Mouse (Mus musculus) liver, postnatal 0 days (tissue): ENCODE results near the gene Phldb1. TPM values are rescaled to one million over a fixed set of nuclear protein-coding genes. Genes with fewer than 3 reads are reported as not detected.

Experiments used
- ATAC-seq: fragments of 200-750 bp; cut with Nextera tagmentation; 2 replicates; pipeline ENCODE4 v1.8.0; 2017; ENCODE audit warnings: mild to moderate bottlenecking, moderate library complexity
- DNase-seq: peaks from one replicate; pipeline ENCODE4 v3.0.0-alpha.2; 2016
- H3K27ac ChIP-seq: fragments of 300-500 bp; sonication (generic); 2 replicates; pipeline ENCODE4 v1.5.1; 2014; ENCODE audit warnings: antibody characterized with exemption, moderate library complexity, mild to moderate bottlenecking, low read depth
- H3K27me3 ChIP-seq: fragments of 300-500 bp; sonication (generic); 2 replicates; pipeline ENCODE4 v1.6.1; 2014; ENCODE audit warnings: low read length, control low read depth, mixed read lengths; ENCODE audit not compliant: insufficient read depth
- H3K36me3 ChIP-seq: fragments of 300-500 bp; sonication (generic); replicated peaks from 2 replicates; pipeline ENCODE4 v1.6.1; 2014; ENCODE audit warnings: mild to moderate bottlenecking, control low read depth, low read length, moderate library complexity, mixed read lengths; ENCODE audit not compliant: insufficient read depth
- H3K4me1 ChIP-seq: fragments of 300-500 bp; sonication (generic); 2 replicates; pipeline ENCODE4 v1.6.1; 2014; ENCODE audit warnings: antibody characterized with exemption, mild to moderate bottlenecking, control low read depth; ENCODE audit not compliant: insufficient read depth
- H3K4me2 ChIP-seq: fragments of 300-500 bp; sonication (generic); 2 replicates; pipeline ENCODE4 v1.6.1; 2014; ENCODE audit warnings: low read depth, mild to moderate bottlenecking, low read length, moderate library complexity, mixed read lengths
- H3K4me3 ChIP-seq: fragments of 300-500 bp; sonication (generic); 2 replicates; pipeline ENCODE4 v1.5.1; 2014; ENCODE audit warnings: low read depth, low read length
- H3K9ac ChIP-seq: fragments of 300-500 bp; sonication (generic); replicated peaks from 2 replicates; pipeline ENCODE4 v1.6.1; 2014; ENCODE audit warnings: mild to moderate bottlenecking, moderate library complexity
- H3K9me3 ChIP-seq: fragments of 300-500 bp; sonication (generic); 2 replicates; pipeline ENCODE4 v1.6.1; 2016; ENCODE audit warnings: mild to moderate bottlenecking, control low read depth, low read length, mixed read lengths
- CTCF ChIP-seq: sonication (generic); IDR thresholded peaks from 2 replicates; pipeline ENCODE4 v1.5.1; 2016; ENCODE audit warnings: antibody characterized with exemption, low read depth
- EP300 ChIP-seq: IDR thresholded peaks from 2 replicates; pipeline ENCODE4 v1.6.1; 2016; ENCODE audit warnings: antibody characterized with exemption, low read depth, mild to moderate bottlenecking
- WGBS: fragments of 180-500 bp; shearing (Covaris S2); extraction: QIAGEN DNeasy Blood & Tissue Kit; methylation state at CpG from one replicate; pipeline ENCODE4 v1.1.7; 2014; ENCODE audit not compliant: insufficient replicate concordance; 5-methylcytosine and 5-hydroxymethylcytosine counted together
- polyA plus RNA-seq: library from polyadenylated mRNA; unstranded; fragments of >200 nt; fragmentation: Nextera tagmentation; extraction: Ambion mirVana; gene quantifications from 2 replicates; pipeline ENCODE4 v1.2.1, GENCODE M21; 2015

The Phldb1 gene
- polyA plus RNA-seq, 1 experiment from 2014 or later, result 2.2 TPM

DNA sequence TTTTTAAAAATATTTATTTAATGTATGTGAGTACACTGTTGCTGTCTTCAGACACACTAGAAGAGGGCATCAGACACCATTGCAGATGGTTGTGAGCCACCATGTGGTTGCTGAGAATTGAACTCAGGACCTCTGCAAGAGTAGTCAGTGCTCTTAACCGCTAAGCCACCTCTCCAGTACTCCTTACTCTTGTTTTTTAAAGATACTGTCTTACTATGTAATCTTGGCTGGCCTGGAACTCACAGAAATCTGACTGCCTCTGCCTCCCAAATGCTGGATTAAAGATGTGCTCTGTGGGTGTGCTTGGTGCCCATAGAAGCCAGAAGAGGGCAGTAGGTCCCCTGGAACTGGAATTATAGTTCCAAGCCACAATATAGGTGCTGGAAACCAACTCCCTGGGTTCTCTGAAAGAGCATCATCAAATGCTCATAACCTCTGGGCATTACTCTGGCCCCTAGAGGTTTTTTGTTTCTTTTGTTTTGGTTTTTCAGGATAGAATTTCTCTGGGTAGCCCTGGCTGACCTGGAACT, 5.7 kb upstream of the Phldb1 start:
- ATAC-seq, result no peak
- H3K4me3 ChIP-seq, result no peak overlapping the region
- WGBS, result 68% methylated on average over 1 of the region's 1 CpGs
- H3K36me3 ChIP-seq, result peaks cover 19% of the 10 kb centered on the region
- DNase-seq, result no peak
- TF ChIP-seq EP300 (no peak), CTCF (peak; percentile 42)
- no peak overlapping the region for H3K9ac ChIP-seq
- H3K4me1 ChIP-seq, result no peaks in the 10 kb centered on the region
- H3K4me2 ChIP-seq, result no peak overlapping the region
- no peaks in the 10 kb centered on the region for H3K27me3 ChIP-seq
- no peak overlapping the region for H3K27ac ChIP-seq
- no peaks in the 10 kb centered on the region for H3K9me3 ChIP-seq

DNA sequence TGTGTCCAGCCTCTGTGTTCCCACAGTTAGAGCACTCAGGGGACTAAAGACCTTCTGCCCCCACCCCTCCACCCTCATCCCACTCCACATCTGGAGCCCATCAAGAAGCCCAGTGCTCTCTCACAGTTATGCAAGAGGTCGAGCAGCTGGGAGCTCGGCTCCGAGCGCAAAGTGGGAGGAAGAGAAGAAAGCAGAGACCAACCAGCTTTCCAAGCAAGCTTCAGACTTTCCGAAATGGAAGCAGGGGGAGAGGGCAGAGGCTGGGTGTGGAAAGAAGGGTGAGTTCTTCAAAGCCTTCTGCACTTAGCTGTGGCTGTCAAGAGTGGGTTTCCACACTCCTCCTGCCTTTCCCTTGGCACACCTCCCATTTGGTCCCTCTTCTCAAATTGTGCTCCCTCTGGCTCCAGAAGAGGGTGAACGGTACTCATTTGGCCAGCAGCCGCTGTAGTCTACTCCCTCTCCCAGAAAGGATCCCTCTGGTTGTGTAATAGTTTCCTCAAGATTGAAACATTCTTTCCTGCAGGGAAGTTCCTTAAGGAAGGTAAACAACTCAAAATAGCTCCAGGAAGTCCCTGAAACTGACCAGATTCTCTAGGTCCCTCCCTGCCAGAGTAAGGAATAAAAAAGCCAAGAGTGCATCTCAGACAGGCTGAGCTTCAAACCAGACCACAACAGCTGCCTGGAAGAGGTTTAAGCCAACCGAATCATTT, 2.4 kb upstream of the Phldb1 start:
- H3K36me3 ChIP-seq, result no peaks in the 10 kb centered on the region
- no peak overlapping the region for H3K4me2 ChIP-seq
- H3K9me3 ChIP-seq, result no peaks in the 10 kb centered on the region
- peaks cover 10% of the 10 kb centered on the region for H3K4me1 ChIP-seq
- H3K9ac ChIP-seq, result no peak overlapping the region
- no peak overlapping the region for H3K27ac ChIP-seq
- H3K27me3 ChIP-seq, result peaks cover 28% of the 10 kb centered on the region
- H3K4me3 ChIP-seq, result no peak overlapping the region
- no peak for TF ChIP-seq CTCF
- no peak for TF ChIP-seq EP300
- 34% methylated on average over 8 of the region's 8 CpGs for WGBS
- ATAC-seq, result no peak
- no peak for DNase-seq

DNA sequence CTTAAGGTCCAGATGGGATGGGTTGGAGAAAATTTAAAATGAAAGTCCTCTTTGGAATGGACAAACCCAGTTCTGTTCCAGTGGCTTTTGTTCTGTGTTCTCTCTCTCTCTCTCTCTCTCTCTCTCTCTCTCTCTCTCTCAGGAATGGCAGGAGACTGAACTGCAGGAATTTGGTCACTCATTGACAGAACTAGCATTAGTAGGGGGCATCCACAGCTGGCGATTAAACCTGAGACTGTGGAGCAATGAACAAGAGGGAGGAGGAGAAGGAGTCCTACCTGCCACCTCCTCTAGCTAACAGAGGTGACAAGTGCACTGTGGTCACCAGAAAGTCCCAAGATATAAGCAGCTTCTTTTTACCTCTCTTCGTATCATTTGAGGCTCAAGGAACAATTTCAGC, 1.3 kb upstream of the Phldb1 start:
- no peak for ATAC-seq
- Histone ChIP-seq H3K9ac (no peak overlapping the region), H3K27ac (no peak overlapping the region), H3K9me3 (no peaks in the 10 kb centered on the region), H3K36me3 (no peaks in the 10 kb centered on the region), H3K4me3 (no peak overlapping the region), H3K4me2 (no peak overlapping the region), H3K27me3 (peaks cover 35% of the 10 kb centered on the region), H3K4me1 (peaks cover 14% of the 10 kb centered on the region)
- DNase-seq, result no peak
- TF ChIP-seq CTCF, result no peak
- no peak for TF ChIP-seq EP300
- 54% methylated on average over 2 of the region's 2 CpGs for WGBS

DNA sequence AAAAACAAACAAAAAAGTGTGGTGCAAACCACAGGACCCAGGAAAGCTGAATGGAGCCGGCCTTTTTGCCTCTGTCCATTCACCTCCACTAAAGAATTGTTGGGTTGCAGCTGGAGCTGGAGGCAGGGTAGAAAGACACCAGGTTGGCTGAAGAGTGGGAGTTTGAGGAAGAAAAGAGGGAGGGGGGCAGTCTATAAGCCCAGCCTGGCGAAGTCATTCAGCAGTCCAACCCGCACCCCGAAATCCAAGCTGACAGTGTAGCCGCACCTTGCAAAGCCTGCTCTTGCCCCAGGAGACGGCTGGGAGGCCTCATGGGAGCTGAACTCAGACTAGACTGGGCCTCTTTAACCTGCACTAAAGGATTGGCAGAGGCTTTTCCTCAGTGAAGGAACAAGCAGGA, 888 bp upstream of the Phldb1 start:
- Histone ChIP-seq H3K9ac (no peak overlapping the region), H3K27me3 (peaks cover 35% of the 10 kb centered on the region), H3K9me3 (no peaks in the 10 kb centered on the region), H3K4me3 (no peak overlapping the region), H3K4me2 (no peak overlapping the region), H3K4me1 (peaks cover 14% of the 10 kb centered on the region), H3K27ac (no peak overlapping the region), H3K36me3 (no peaks in the 10 kb centered on the region)
- DNase-seq, result no peak
- TF ChIP-seq EP300 (no peak), CTCF (no peak)
- 75% methylated on average over 6 of the region's 6 CpGs for WGBS
- ATAC-seq, result no peak

DNA sequence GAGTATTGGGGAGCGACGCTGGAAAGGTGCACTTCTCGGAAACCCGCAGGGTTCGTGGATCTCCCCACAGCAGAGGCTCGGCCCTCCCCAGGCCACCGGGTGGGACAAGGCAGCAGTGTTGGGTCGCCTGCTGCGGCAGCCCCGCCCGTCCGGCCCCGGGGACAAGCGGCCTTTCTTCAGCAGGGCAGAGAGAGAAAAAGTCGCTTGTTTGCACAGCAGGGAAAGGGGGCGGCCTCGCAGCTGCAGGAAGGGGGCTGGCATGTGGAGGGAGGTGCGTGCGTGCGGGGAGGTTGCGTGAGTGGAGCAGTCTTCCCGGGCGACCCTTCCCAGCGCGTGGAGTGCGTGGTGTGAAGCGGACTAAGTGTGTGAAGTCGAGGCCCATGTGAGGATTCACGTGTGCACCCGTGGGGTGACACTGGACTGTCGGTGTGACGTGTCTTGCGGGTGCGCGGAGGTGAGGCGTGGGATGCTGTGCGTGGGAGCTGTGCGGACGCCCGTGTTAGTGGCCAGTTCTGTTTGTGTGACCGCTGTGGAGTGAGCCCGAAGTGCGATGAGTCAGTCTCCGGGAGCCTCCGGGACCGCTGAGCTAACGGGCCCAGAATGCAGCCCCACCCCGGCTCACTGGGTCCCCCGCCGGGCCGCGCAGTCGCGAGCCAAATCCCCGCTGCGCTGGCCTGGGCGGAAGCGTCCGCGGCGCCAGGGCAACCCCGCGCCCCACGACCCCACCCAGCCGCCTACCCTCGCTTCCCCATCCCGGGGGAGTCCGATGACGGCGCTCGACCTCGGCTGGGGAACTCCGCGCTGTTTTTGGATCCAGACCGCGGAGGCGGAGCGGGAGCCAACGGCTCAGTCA, 1.1 kb downstream of the Phldb1 start:
- Histone ChIP-seq H3K27ac (peak overlapping the region; percentile 20; the same call in 1 of the 2 replicates), H3K9me3 (no peaks in the 10 kb centered on the region), H3K36me3 (no peaks in the 10 kb centered on the region), H3K27me3 (peaks cover 35% of the 10 kb centered on the region), H3K4me2 (peak overlapping the region; percentile 84), H3K4me3 (peak overlapping the region; percentile 58), H3K4me1 (peaks cover 14% of the 10 kb centered on the region), H3K9ac (peak overlapping the region; percentile 51)
- WGBS, result under 1% methylated on average over 79 of the region's 79 CpGs
- no peak for TF ChIP-seq CTCF
- ATAC-seq, result peak; percentile 47
- DNase-seq, result peak; percentile 40

DNA sequence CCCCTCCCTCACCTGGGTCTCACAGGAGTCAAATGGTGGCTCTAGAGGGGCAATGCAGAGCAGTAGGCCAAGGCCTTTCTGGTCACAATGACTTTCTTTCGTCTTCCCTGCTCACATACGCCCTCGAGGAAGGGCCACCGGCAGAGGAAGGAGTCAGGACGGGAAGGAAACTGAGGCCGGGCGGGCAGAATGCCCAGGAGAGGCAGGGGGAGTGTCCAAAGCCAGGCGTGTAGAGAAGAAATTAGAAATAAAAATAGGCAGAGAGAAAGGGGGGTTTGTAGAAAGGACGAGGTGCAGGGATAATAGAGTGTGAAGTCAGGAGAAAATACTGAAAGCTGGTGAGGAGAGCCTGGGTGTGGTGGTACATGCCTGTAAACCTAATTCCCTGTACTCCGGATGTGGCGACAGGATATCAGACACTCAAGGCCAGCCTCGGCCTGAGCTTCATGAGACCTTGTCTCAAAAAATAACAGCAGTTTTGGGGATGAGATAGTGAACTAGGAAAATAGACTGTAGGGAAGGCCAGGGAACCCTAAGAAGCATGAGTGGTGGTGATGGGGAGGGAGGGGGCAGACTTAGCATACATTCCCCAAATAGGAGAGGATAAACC, 2.0 kb downstream of the Phldb1 start:
- ATAC-seq, result no peak
- 46% methylated on average over 12 of the region's 12 CpGs for WGBS
- Histone ChIP-seq H3K27ac (peak overlapping the region; percentile 20; the same call in 1 of the 2 replicates), H3K4me2 (peak overlapping the region; percentile 84), H3K9ac (no peak overlapping the region), H3K4me1 (peaks cover 14% of the 10 kb centered on the region), H3K4me3 (peak overlapping the region; percentile 58; the same call in 1 of the 2 replicates), H3K9me3 (no peaks in the 10 kb centered on the region), H3K27me3 (peaks cover 35% of the 10 kb centered on the region), H3K36me3 (no peaks in the 10 kb centered on the region)
- TF ChIP-seq CTCF, result no peak
- TF ChIP-seq EP300, result no peak
- DNase-seq, result no peak
